Mouse (Mus musculus) small intestine, adult 2 months (tissue): ENCODE results near the gene Lmbrd2. TPM values are rescaled to one million over a fixed set of nuclear protein-coding genes. Genes with fewer than 3 reads are reported as not detected.

Experiments used
- H3K27ac ChIP-seq: fragments of 200-500 bp; 2 replicates; pipeline ENCODE4 v1.5.1; 2012; ENCODE audit warnings: low read depth, low read length, control low read depth, inconsistent platforms; ENCODE audit not compliant: insufficient read depth
- H3K27me3 ChIP-seq: fragments of 200-500 bp; 2 replicates; pipeline ENCODE4 v1.6.1; 2012; ENCODE audit warnings: mild to moderate bottlenecking, moderate library complexity, low read length, inconsistent platforms; ENCODE audit not compliant: control insufficient read depth, insufficient read depth
- H3K36me3 ChIP-seq: fragments of 200-500 bp; 2 replicates; pipeline ENCODE4 v1.6.1; 2012; ENCODE audit warnings: mild to moderate bottlenecking, low read length, control low read depth, inconsistent platforms; ENCODE audit not compliant: control insufficient read depth, insufficient read depth
- H3K4me1 ChIP-seq: fragments of 200-500 bp; 2 replicates; pipeline ENCODE4 v1.6.1; 2012; ENCODE audit warnings: low read length, inconsistent platforms, mixed read lengths; ENCODE audit not compliant: control insufficient read depth, insufficient read depth, insufficient read length
- H3K4me3 ChIP-seq: fragments of 200-500 bp; 2 replicates; pipeline ENCODE4 v1.5.1; 2012; ENCODE audit warnings: low read depth, mild to moderate bottlenecking, control low read depth, inconsistent platforms, low read length, moderate library complexity
- CTCF ChIP-seq: fragments of 200-500 bp; IDR thresholded peaks from 2 replicates; pipeline ENCODE4 v1.5.1; 2012; ENCODE audit warnings: low read depth, mild to moderate bottlenecking, control low read depth, inconsistent platforms, low read length, moderate library complexity, mixed read lengths; ENCODE audit not compliant: insufficient replicate concordance, insufficient read length; ENCODE audit errors: extremely low read depth
- POLR2A ChIP-seq: fragments of 200-500 bp; IDR thresholded peaks from 2 replicates; pipeline ENCODE4 v1.6.1; 2012; ENCODE audit warnings: low read depth, mild to moderate bottlenecking, control low read depth, inconsistent platforms, low read length, moderate library complexity
- WGBS: fragments of 180-500 bp; shearing (Covaris S2); methylation state at CpG from one replicate; pipeline ENCODE4 v1.1.7; 2018; 5-methylcytosine and 5-hydroxymethylcytosine counted together
- polyA plus RNA-seq: library from polyadenylated mRNA; depleted of rRNA; stranded (reverse); fragments of >200 nt; gene quantifications from 2 replicates; pipeline ENCODE4 v1.2.3, GENCODE M21; 2012

Gene Lmbrd2
- polyA plus RNA-seq, 1 experiment: 10.8 TPM

- H3K27ac ChIP-seq: peak overlapping the region; percentile 92
- H3K4me1 ChIP-seq: peaks cover 19% of the 10 kb centered on the region; the same call in 1 of the 2 replicates
- H3K36me3 ChIP-seq: peaks cover 1% of the 10 kb centered on the region
- H3K27me3 ChIP-seq: no peaks in the 10 kb centered on the region
- TF ChIP-seq POLR2A (no peak), CTCF (no peak)
- no peak overlapping the region for H3K4me3 ChIP-seq
- 26% methylated on average over 6 of the region's 6 CpGs for WGBS
Measured at GRCm38 (mm10) chr15:9134891-9135507, 5.4 kb upstream of the Lmbrd2 start.

GRCm38 (mm10) chr15:9139447-9139846, 903 bp upstream of the Lmbrd2 start:
- no peak overlapping the region for H3K27ac ChIP-seq
- no peaks in the 10 kb centered on the region for H3K36me3 ChIP-seq
- 23% methylated on average over 10 of the region's 10 CpGs for WGBS
- no peaks in the 10 kb centered on the region for H3K27me3 ChIP-seq
- H3K4me1 ChIP-seq: peaks cover 6% of the 10 kb centered on the region; the same call in 1 of the 2 replicates
- peak overlapping the region; percentile 56 for H3K4me3 ChIP-seq
- TF ChIP-seq POLR2A (no peak), CTCF (no peak)

- Histone ChIP-seq H3K27me3 (no peaks in the 10 kb centered on the region), H3K27ac (peak overlapping the region; percentile 48), H3K36me3 (peaks cover 2% of the 10 kb centered on the region; the same call in 1 of the 2 replicates), H3K4me1 (no peaks in the 10 kb centered on the region), H3K4me3 (peak overlapping the region; percentile 84)
- TF ChIP-seq CTCF: no peak
- TF ChIP-seq POLR2A: no peak
- under 1% methylated on average over 37 of the region's 37 CpGs for WGBS
Measured at GRCm38 (mm10) chr15:9140684-9141171, 378 bp downstream of the Lmbrd2 start.

- Histone ChIP-seq H3K27ac (no peak within 1 kb of the TSS), H3K36me3 (peaks cover 36% of the 10 kb centered on the region), H3K4me1 (no peaks in the 10 kb centered on the region), H3K27me3 (no peaks in the 10 kb centered on the region), H3K4me3 (no peak within 1 kb of the TSS)
- TF ChIP-seq POLR2A: no peak
- no peak for TF ChIP-seq CTCF
Measured at GRCm38 (mm10) chr15:9155325-9155724, 15.0 kb downstream of the Lmbrd2 start, which contains the start of gene Skp2. TSS of gene Skp2 (minus strand) at chr15:9155425.

DNA sequence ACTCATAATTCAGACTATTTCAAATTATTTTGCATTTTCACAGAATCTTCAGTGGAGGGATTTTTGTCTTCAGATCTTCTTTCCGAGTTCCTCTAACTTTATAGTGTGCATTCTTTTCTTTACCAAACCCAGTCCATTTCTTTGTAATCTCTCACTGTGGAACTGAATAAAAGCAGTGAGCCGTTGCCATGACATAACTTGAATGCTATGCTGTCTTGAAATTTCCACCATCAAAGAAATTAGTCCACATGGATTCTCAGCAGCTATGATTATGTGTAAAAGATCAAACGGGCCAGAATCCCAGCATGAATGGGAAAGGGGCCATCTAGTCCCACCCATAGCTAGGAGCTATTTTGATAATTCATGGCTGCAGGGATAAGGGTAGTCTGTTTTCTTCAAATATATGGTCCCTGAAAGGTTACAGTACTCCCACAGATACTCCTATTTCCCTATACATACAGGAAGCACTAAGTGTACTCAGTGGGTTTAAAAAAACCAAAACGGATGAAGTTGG, 22.3 kb downstream of the Lmbrd2 start:
- Histone ChIP-seq H3K4me1 (peaks cover under 1% of the 10 kb centered on the region; the same call in 1 of the 2 replicates), H3K36me3 (peaks cover 30% of the 10 kb centered on the region), H3K4me3 (no peak overlapping the region), H3K27me3 (no peaks in the 10 kb centered on the region), H3K27ac (no peak overlapping the region)
- TF ChIP-seq CTCF: no peak
- TF ChIP-seq POLR2A: no peak
- 86% methylated on average over 4 of the region's 4 CpGs for WGBS

DNA sequence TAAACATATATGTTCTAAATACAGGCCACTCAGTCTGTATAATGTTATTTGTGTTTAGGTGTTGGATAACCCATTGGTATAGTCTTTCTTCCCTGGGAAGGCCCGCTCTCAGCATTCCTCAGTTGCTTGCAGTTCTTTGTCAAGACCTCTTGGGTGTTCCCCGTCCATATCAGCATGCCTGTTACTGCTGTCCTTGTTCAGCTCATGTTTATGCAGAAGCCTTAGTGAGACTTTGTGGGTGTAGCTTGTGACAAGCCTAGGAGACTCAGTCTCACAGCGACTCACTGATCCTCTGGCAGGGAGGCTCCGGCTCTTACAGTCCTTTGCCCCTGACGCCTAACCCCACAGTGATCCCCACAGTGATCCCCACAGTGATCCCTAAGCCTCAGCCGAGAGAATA, 23.8 kb downstream of the Lmbrd2 start:
- no peak for TF ChIP-seq CTCF
- Histone ChIP-seq H3K4me3 (no peak overlapping the region), H3K27me3 (no peaks in the 10 kb centered on the region), H3K36me3 (peaks cover 34% of the 10 kb centered on the region), H3K27ac (no peak overlapping the region), H3K4me1 (peaks cover 2% of the 10 kb centered on the region; the same call in 1 of the 2 replicates)
- WGBS: 89% methylated on average over 6 of the region's 6 CpGs

GRCm38 (mm10) chr15:9177038-9177437, 36.7 kb downstream of the Lmbrd2 start:
- Histone ChIP-seq H3K4me1 (no peaks in the 10 kb centered on the region), H3K4me3 (no peak overlapping the region), H3K27ac (no peak overlapping the region), H3K36me3 (peaks cover 26% of the 10 kb centered on the region), H3K27me3 (no peaks in the 10 kb centered on the region)
- TF ChIP-seq CTCF (no peak), POLR2A (no peak)
- 94% methylated on average over 3 of the region's 3 CpGs for WGBS
